Mouse (Mus musculus) heart, postnatal 0 days (tissue): ENCODE results near the gene Olfr622. TPM values are rescaled to one million over a fixed set of nuclear protein-coding genes. Genes with fewer than 3 reads are reported as not detected.

Experiments used
- ATAC-seq: fragments of 200-750 bp; cut with Nextera tagmentation; 2 replicates; pipeline ENCODE4 v1.8.0; 2017; ENCODE audit warnings: low read depth, moderate number of reproducible peaks, moderate library complexity; ENCODE audit not compliant: insufficient read depth
- DNase-seq: peaks from one replicate; pipeline ENCODE4 v3.0.0-alpha.2; 2016; ENCODE audit warnings: low spot score
- H3K27ac ChIP-seq: fragments of 300-500 bp; sonication (generic); 2 replicates; pipeline ENCODE4 v1.5.1; 2014; ENCODE audit warnings: low read depth, mild to moderate bottlenecking
- H3K27me3 ChIP-seq: fragments of 300-500 bp; sonication (generic); 2 replicates; pipeline ENCODE4 v1.6.1; 2014; ENCODE audit warnings: low read length, mixed read lengths; ENCODE audit not compliant: control insufficient read depth, insufficient read depth
- H3K36me3 ChIP-seq: fragments of 300-500 bp; sonication (generic); replicated peaks from 2 replicates; pipeline ENCODE4 v1.6.1; 2014; ENCODE audit warnings: low read length, mixed read lengths; ENCODE audit not compliant: control insufficient read depth, insufficient read depth
- H3K4me1 ChIP-seq: fragments of 300-500 bp; sonication (generic); 2 replicates; pipeline ENCODE4 v1.6.1; 2014; ENCODE audit warnings: antibody characterized with exemption; ENCODE audit not compliant: control insufficient read depth, insufficient read depth
- H3K4me2 ChIP-seq: fragments of 300-500 bp; sonication (generic); 2 replicates; pipeline ENCODE4 v1.6.1; 2014; ENCODE audit warnings: low read depth, mild to moderate bottlenecking, low read length, moderate library complexity
- H3K4me3 ChIP-seq: fragments of 300-500 bp; sonication (generic); 2 replicates; pipeline ENCODE4 v1.5.1; 2014; ENCODE audit warnings: low read depth, low read length
- H3K9ac ChIP-seq: fragments of 300-500 bp; sonication (generic); replicated peaks from 2 replicates; pipeline ENCODE4 v1.6.1; 2014; ENCODE audit warnings: low read depth, low read length, mixed read lengths
- H3K9me3 ChIP-seq: fragments of 300-500 bp; sonication (generic); replicated peaks from 2 replicates; pipeline ENCODE4 v1.6.1; 2016; ENCODE audit warnings: low read length; ENCODE audit not compliant: control insufficient read depth
- CTCF ChIP-seq: IDR thresholded peaks from 2 replicates; pipeline ENCODE4 v1.5.1; 2016; ENCODE audit warnings: antibody characterized with exemption, control low read depth, low read depth
- EP300 ChIP-seq: IDR thresholded peaks from 2 replicates; pipeline ENCODE4 v1.6.1; 2016; ENCODE audit warnings: antibody characterized with exemption, low read depth
- WGBS: fragments of 180-500 bp; shearing (Covaris S2); extraction: QIAGEN DNeasy Blood & Tissue Kit; methylation state at CpG from one replicate; pipeline ENCODE4 v1.1.7; 2014; 5-methylcytosine and 5-hydroxymethylcytosine counted together
- polyA plus RNA-seq: library from polyadenylated mRNA; unstranded; fragments of >200 nt; fragmentation: Nextera tagmentation; extraction: Ambion mirVana; gene quantifications from 2 replicates; pipeline ENCODE4 v1.2.1, GENCODE M21; 2015
- total RNA-seq: library from RNA; depleted of rRNA; stranded (reverse); fragments of >200 nt; gene quantifications from 2 replicates; pipeline ENCODE4 v1.2.3, GENCODE M21; 2014; ENCODE audit warnings: low replicate concordance; rRNA removed

Olfr622 gene
- total RNA-seq (not detected in 2 replicates), polyA plus RNA-seq (not detected in 2 replicates)

- ATAC-seq, result no peak
- Histone ChIP-seq H3K4me3 (no peak within 1 kb of the TSS), H3K27ac (no peak within 1 kb of the TSS), H3K4me2 (no peak within 1 kb of the TSS), H3K9me3 (no peaks in the 10 kb centered on the region), H3K27me3 (no peaks in the 10 kb centered on the region), H3K9ac (no peak within 1 kb of the TSS), H3K36me3 (no peaks in the 10 kb centered on the region), H3K4me1 (no peaks in the 10 kb centered on the region)
- WGBS, result 78% methylated on average over 1 of the region's 1 CpGs
- DNase-seq, result no peak
- TF ChIP-seq CTCF (no peak), EP300 (no peak)
Observed at GRCm38 (mm10) chr7:103642602-103643001, at the start of gene Olfr622. Gene Olfr622, minus strand, starts transcription at chr7:103642702.

GRCm38 (mm10) chr7:103682420-103682819 lies 39.9 kb upstream of the Olfr622 start, which contains the start of gene Olfr625-ps1:
Gene Olfr625-ps1, plus strand, starts transcription at chr7:103682720.
- ATAC-seq, result no peak
- Histone ChIP-seq H3K4me3 (no peak within 1 kb of the TSS), H3K9ac (no peak within 1 kb of the TSS), H3K4me2 (no peak within 1 kb of the TSS), H3K9me3 (no peaks in the 10 kb centered on the region), H3K27ac (no peak within 1 kb of the TSS), H3K4me1 (no peaks in the 10 kb centered on the region), H3K27me3 (no peaks in the 10 kb centered on the region), H3K36me3 (no peaks in the 10 kb centered on the region)
- TF ChIP-seq CTCF (no peak), EP300 (no peak)
- no peak for DNase-seq

GRCm38 (mm10) chr7:103671091-103671490 lies 28.6 kb upstream of the Olfr622 start, which contains the start of gene Olfr624:
Gene Olfr624, minus strand, starts transcription at chr7:103671191.
- ATAC-seq, result no peak
- Histone ChIP-seq H3K4me3 (no peak within 1 kb of the TSS), H3K27ac (no peak within 1 kb of the TSS), H3K4me1 (no peaks in the 10 kb centered on the region), H3K9ac (no peak within 1 kb of the TSS), H3K4me2 (no peak within 1 kb of the TSS), H3K36me3 (no peaks in the 10 kb centered on the region), H3K9me3 (no peaks in the 10 kb centered on the region), H3K27me3 (no peaks in the 10 kb centered on the region)
- TF ChIP-seq CTCF (no peak), EP300 (no peak)
- 86% methylated on average over 2 of the region's 2 CpGs for WGBS
- no peak for DNase-seq

DNA sequence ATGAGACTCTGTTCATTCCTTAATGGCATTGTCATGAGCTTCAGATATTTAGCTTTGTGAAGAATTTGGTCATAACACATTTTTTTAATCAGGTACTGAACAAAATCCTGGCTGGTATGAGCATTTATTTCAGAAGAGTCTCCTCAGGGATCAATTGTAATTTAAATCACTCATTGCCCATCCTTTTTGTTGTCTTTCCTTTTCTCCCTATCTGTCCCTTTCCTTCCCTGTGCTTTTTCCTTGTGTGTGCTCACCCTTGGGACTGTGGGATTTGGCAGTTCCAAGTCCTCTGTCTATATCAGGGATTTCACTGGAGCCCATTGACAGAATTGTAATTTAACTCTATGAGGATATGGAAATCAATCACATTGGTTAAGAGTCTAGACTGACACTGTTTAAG lies 21.1 kb upstream of the Olfr622 start, which contains the start of gene Olfr623:
TSS of gene Olfr623 (minus strand) at position 101 of the 400 bp plus-strand sequence.
- no peak within 1 kb of the TSS for H3K9ac ChIP-seq
- no peak within 1 kb of the TSS for H3K4me2 ChIP-seq
- no peak within 1 kb of the TSS for H3K4me3 ChIP-seq
- H3K9me3 ChIP-seq, result no peaks in the 10 kb centered on the region
- ATAC-seq (no peak), DNase-seq (no peak)
- no peaks in the 10 kb centered on the region for H3K36me3 ChIP-seq
- no peaks in the 10 kb centered on the region for H3K27me3 ChIP-seq
- H3K27ac ChIP-seq, result no peak within 1 kb of the TSS
- TF ChIP-seq CTCF (no peak), EP300 (no peak)
- H3K4me1 ChIP-seq, result no peaks in the 10 kb centered on the region

DNA sequence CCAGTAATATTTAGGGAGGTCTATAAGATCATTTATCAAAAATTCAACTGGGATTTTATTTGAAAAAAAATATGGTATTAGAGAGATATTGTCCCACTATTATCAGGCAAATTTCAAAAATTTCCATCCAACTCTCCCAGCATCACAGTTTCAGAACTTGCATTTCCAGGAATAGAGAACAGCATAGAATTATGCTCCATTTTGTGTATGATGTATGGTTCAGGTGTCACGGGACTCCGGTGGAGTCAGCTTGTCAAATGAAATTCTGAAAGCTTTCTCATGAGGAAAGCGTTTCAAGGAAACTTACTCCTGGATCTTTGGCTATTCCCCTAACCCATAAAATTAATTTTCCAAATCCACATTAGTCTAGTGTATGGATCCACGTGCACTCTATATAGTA lies 1.6 kb upstream of the Olfr622 start:
- H3K4me3 ChIP-seq, result no peak overlapping the region
- no peaks in the 10 kb centered on the region for H3K27me3 ChIP-seq
- no peak overlapping the region for H3K27ac ChIP-seq
- no peak overlapping the region for H3K9ac ChIP-seq
- WGBS, result 78% methylated on average over 4 of the region's 4 CpGs
- H3K9me3 ChIP-seq, result no peaks in the 10 kb centered on the region
- no peaks in the 10 kb centered on the region for H3K36me3 ChIP-seq
- ATAC-seq (no peak), DNase-seq (no peak)
- H3K4me1 ChIP-seq, result no peaks in the 10 kb centered on the region
- no peak overlapping the region for H3K4me2 ChIP-seq
- TF ChIP-seq EP300, result no peak
- no peak for TF ChIP-seq CTCF

GRCm38 (mm10) chr7:103636795-103637194 lies 5.7 kb downstream of the Olfr622 start:
- DNase-seq (no peak), ATAC-seq (no peak)
- no peak overlapping the region for H3K4me3 ChIP-seq
- no peaks in the 10 kb centered on the region for H3K27me3 ChIP-seq
- H3K4me1 ChIP-seq, result no peaks in the 10 kb centered on the region
- H3K9me3 ChIP-seq, result no peaks in the 10 kb centered on the region
- no peak overlapping the region for H3K27ac ChIP-seq
- TF ChIP-seq EP300 (no peak), CTCF (no peak)
- H3K9ac ChIP-seq, result no peak overlapping the region
- no peak overlapping the region for H3K4me2 ChIP-seq
- H3K36me3 ChIP-seq, result no peaks in the 10 kb centered on the region
